Mouse (Mus musculus) lung, postnatal 0 days (tissue): ENCODE data around the gene Cebpe.

Experiments
- CTCF ChIP-seq: IDR thresholded peaks from 2 replicates; pipeline ENCODE4 v1.5.1; 2016; ENCODE audit warnings: antibody characterized with exemption, mild to moderate bottlenecking
- EP300 ChIP-seq: IDR thresholded peaks from 2 replicates; pipeline ENCODE4 v1.6.1; 2016; ENCODE audit warnings: antibody characterized with exemption, mild to moderate bottlenecking, control low read depth

GRCm38 (mm10) chr14:54682396-54682795 is 29.6 kb downstream of the Cebpe start:
- TF ChIP-seq CTCF = no peak
- no peak for TF ChIP-seq EP300
